Mouse (Mus musculus): ENCODE measurements around the gene Mrs2.

Gene Mrs2

DNA sequence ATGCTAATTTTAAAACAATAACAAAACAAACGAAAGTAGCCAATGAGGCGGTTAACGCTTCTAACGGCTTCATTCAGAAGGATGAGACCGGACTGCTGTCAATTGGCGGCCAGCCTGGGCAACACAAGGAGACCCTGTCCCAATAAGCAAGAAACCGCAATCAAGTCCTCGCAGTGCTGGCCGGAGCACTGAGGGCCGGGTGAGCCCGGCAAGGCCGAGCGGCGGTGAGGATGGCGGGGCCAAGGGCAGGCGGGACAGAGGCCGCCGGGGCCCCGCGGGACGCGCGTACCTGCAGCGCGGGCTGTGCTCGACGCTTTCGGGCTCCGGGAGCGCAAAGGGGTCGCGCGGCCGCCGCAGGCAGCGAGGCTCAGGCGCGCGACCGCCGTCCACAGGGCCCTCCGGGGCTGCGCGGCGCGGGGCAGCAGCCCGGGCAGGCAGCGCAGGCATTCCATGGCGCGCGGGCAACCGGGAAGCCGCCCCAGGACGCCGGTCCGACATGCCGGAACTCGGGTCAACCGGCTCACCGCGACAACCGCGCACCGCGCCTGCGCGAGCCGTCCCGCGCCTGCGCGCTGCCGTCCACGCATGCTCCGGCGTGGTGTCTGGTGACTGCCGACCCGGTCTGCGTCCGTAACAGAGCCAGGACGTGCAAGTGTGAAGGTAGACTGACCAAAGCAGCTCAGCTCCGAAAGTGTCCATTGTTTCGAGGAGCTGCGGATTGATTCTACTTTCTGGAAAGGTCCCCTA is at the start of gene Mrs2:
Mrs2 (minus strand) TSS at position 587 of the 747 bp plus-strand sequence.
- DNase-seq, result peak; percentile 90

GRCm38 (mm10) chr13:25069765-25070164 is 49.6 kb upstream of the Mrs2 start:
- DNase-seq, result no peak

DNA sequence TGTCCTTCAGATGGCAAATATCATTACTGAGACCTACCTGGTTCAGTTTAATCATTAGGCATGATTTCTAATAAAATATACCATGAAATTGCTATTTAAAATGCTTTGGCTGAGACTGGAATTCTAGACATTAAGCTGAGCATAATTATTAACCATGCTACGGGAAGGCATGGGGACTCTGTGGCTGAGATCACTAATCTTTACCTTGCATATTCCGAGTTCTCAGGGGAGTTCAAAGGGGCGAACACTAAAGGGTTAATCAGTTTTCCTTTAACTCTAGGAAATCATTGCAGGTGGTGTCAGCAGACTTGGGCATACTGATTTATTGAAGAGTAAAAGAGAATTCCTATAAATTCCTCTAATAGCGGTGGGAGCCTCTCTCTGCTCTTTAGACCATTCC is 47.0 kb upstream of the Mrs2 start:
- no peak for DNase-seq

GRCm38 (mm10) chr13:25066659-25067058 is 46.5 kb upstream of the Mrs2 start:
- DNase-seq, result no peak

DNA sequence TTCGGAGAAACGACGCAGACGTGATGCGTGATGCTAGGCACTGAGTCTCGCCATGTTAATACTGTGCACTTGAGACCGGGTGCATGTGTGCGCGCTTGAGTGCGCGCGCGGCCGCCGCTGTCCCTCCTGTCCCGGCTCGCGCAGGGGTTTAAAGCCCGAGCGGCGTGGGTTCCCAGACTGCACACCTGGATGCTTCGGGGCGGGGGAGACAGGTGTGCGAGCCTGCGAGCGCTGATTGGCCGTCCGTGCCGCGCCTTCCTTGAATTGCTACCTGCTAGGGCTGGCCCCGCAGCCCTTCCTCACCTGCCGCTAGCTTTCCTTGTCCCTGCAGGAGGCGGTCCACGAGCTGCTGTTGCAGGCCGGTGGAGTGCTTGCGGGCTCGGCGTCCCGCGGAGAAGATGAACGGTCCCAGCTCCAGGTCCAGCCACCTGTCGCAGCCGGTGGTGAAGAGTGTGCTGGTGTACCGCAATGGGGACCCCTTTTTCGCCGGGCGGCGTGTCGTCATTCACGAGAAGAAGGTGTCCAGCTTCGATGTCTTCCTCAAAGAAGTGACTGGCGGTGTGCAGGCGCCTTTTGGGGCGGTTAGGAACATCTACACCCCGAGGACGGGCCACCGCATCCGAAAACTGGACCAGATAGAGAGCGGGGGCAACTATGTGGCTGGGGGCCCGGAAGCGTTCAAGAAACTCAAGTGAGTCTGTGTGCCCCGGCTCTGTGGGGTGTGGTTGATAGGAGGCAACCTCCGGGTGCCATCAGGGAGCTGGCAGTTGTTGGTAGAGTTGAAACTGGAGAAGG is 35.9 kb upstream of the Mrs2 start, which contains the start of gene Dcdc2a:
Dcdc2a (plus strand) TSS at position 132 of the 795 bp plus-strand sequence.
- DNase-seq, result peak; percentile 65

DNA sequence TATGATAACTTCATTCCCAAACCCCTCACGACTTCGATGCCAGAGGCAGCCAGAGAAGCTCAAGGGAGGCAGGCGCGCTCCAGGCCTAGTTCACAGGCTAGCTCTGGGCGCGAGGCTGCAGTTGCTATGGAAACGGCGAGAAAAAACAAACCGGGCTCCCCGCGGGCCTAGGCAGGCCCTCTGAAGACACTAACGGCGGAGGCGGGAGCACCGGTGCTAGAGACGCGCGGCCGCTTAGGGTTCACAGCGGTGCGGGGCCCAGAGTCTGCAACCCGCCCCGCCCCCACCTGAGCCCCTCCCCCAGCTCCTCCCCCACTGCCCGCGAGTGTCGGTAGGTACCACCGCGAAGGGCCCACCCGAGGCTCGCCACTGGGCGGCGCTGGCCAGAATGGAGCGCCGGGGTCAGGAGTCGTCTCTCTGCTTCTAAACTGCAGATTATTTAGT is 35.0 kb upstream of the Mrs2 start:
- peak; percentile 71 for DNase-seq

DNA sequence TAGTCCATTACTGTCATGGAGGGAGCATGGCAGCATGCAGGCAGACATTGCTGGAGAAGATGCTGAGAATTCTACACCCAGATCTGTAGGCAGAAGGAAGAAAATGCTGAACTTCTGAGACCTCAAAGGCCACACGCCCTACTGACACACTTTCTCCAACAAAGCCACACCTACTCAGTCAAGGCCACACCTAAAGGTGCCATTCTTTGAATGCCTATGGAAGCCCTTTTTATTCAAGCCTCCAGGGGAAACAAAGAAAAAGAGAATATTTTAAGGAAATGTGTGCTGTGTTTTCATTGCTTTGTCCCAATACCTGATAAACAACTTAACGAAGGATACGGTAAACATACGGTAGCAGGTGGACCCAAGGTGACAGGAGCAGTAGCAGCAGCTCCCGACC is 32.5 kb upstream of the Mrs2 start:
- DNase-seq, result no peak

- DNase-seq, result no peak
These were observed 19.3 kb upstream of the Mrs2 start for GRCm38 (mm10) chr13:25039488-25039887.

DNA sequence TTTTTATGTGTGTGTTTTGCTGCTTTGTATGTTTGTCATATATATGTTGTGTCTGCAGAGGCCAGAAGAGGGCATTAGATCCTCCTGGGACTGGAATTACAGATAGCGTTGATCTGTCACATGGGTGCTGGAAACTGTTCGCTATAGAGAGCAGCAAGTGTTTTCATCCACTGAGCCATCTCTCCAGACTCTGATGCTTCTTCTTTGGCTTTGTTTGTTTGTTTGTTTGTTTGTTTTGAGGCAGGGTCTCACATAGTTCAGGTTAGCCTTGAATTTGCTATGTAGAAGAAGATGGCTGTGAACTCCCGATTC is 6.9 kb upstream of the Mrs2 start:
- no peak for DNase-seq

GRCm38 (mm10) chr13:25026409-25027113 is 6.4 kb upstream of the Mrs2 start:
- no peak for DNase-seq

GRCm38 (mm10) chr13:25024655-25025054 is 4.5 kb upstream of the Mrs2 start:
- DNase-seq, result peak; percentile 59

DNA sequence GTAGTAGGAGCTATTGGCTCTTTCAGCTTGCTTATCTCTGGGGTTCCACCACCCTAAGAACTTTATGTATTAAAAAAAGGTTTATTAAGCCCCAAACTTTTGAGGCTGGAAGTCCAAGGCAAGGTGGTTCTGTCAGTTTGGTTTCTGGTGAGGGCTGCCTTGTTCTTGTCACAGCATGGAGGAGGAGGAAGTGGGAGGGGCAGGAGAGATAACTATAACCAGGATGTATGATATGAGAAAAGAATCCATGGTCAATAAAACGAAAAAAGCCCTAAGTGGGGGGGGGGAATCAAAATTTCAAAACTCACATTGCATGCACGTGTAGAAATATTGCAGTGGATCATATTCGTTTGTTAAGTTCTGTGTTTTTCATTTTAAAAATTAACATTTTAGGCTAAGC is 3.0 kb upstream of the Mrs2 start:
- DNase-seq, result no peak

- no peak for DNase-seq
These were observed 2.2 kb upstream of the Mrs2 start for GRCm38 (mm10) chr13:25022386-25022785.

- no peak for DNase-seq
These were observed 337 bp upstream of the Mrs2 start for GRCm38 (mm10) chr13:25020540-25020892.

- DNase-seq, result no peak
These were observed 1.9 kb downstream of the Mrs2 start for GRCm38 (mm10) chr13:25018316-25018715.

- peak; percentile 66 for DNase-seq
These were observed 13.1 kb downstream of the Mrs2 start for GRCm38 (mm10) chr13:25007115-25007514.

- DNase-seq, result no peak
These were observed 17.2 kb downstream of the Mrs2 start for GRCm38 (mm10) chr13:25002965-25003364.

DNA sequence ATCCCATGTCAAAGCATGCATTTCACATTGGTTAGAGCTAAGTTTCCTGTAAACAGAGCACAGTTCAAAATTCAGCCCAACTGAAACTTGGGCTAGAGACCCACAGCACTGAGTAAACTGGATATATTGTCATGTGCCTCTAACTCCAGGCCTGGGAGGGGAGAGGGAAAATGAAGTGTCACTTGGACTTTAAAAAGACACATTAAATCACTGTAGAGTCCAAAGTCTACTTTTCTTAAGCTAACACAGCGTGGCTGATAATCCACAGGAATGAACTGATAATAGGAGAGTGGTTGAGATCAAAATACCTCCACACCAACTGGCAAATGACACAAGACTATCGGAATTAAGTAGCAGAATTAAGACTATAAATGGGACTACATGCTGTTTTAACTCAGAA is 20.6 kb downstream of the Mrs2 start:
- no peak for DNase-seq

DNA sequence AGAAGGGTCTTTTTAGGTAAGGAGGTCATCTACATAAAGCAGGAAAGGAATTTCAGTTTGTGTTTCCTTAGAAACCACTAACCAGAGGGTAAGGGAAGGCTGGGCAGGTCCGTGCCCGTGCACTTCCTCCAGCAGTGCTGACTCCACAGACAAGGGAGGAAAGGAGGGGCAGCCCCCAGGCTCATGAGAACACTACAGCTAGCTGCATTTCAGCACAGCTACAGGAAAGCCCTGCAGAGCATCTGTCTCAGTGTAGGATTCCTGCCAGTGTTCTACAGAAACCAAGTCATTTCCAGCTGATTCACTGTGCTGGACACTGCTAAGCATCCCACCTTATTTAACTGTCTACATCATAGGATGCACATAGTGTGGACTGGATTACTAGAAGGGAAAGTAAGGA is 27.0 kb downstream of the Mrs2 start:
- no peak for DNase-seq

DNA sequence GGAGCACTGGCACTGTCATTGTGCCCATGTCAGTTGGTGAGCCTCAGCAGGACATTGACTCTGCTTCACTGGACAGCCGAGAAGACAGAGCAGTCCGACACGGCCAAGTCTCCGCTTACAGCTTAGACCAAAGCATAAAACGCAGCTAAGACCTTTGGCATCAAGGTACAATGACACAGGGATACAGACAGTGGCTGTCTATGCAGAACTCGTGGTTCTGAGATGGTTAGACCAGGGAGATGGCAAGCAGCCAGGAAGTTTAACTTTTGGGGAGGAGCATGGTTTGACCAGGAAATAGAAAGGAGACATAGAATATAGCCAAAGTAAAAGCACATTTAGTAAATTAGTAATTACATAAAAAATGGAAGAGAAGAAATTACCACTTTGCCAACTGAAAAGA is 31.2 kb downstream of the Mrs2 start:
- peak; percentile 25 for DNase-seq

- peak; percentile 67 for DNase-seq
These were observed 31.8 kb downstream of the Mrs2 start for GRCm38 (mm10) chr13:24988391-24988790.

DNA sequence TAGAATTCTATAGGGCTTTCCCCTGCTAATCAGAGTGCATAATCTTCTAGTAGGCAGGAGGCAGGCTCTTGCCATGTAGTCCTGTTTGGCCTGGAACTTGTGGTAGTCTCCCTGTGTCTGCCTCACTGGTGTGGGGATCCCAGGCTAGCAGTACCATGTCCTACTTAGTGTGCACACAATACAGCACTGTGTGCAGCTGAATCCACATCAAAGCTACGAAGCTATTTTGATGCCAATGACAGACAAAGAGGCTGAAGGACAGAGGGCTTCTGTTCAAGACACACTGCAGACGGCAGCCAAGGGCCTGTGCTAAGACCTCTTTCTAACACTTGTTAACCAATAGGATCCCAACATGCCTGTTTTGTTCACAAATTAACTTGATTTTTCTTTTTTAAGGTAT is 34.7 kb downstream of the Mrs2 start:
- DNase-seq, result no peak

DNA sequence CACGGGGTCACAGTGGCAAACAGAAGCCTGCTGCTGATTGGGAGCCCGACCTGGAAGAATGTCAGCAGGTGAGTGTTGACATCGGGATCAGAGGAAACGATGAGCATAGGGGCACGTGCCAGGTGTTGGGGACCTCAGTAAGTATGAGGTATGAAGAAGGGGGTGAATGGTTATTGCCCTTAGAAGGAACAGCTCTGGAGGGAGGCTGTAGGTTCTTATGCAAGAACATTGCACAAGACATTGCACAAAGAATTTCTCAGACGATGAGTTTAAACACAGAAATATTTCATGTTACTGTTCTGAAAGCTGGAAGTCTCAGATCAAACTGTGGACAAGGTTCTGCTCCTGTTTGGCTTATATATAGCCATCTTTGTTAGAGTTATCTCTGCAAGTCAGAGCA is 39.1 kb downstream of the Mrs2 start:
- DNase-seq, result no peak

- DNase-seq, result peak; percentile 74
These were observed 42.3 kb downstream of the Mrs2 start for GRCm38 (mm10) chr13:24977820-24978342.
